Mouse (Mus musculus): ENCODE data around the gene Fev.

Fev gene

DNA sequence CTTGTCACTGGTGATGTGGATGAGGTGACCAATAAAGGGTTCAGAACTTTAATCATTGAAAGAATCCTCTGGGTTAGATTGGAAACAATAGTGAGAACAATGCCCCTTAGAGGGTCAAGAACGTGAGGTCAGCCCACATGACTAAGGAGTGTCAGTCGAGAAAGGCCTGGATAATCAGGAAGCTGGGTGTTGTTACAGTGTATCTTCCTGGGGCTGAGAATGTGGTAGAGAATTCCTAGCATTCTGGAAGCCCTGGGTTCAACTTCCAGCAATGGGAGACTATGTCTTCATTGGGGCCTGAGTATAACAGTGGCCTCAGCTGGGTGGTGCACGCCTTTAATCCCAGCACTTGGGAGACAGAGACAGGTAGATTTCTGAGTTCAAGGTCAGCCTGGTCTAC lies 8.0 kb downstream of the Fev start:
- DNase-seq: no peak

- no peak for DNase-seq
Measured at GRCm38 (mm10) chr1:74872218-74872617, 13.0 kb downstream of the Fev start.

GRCm38 (mm10) chr1:74861783-74862182 lies 23.4 kb downstream of the Fev start:
- DNase-seq: no peak

GRCm38 (mm10) chr1:74859223-74859984 lies 25.8 kb downstream of the Fev start:
- peak; percentile 25 for DNase-seq

DNA sequence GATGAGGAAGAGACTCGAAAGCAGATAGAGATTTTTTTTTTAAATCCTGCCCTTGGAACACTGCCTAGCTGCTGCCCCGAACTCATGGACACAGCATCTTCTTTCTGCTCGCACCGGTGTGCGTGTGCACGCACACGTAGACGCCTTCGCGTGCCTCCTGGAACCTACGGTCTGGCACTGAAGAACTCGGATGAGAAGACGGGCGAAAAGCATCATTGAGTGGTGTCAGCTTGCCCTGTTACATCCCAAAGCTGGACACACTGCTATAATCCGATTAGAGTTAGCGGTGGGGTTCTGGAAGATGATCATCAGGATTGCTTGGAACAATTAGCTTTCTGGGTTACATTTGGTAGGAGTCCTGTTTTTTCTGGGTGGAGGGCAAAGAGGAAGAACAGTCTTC lies 26.4 kb downstream of the Fev start:
- no peak for DNase-seq

GRCm38 (mm10) chr1:74858171-74858719 lies 27.0 kb downstream of the Fev start:
- peak; percentile 97 for DNase-seq

GRCm38 (mm10) chr1:74857677-74858076 lies 27.5 kb downstream of the Fev start:
- peak; percentile 35 for DNase-seq

- DNase-seq: peak; percentile 30
Measured at GRCm38 (mm10) chr1:74857201-74857600, 28.0 kb downstream of the Fev start.

- DNase-seq: peak; percentile 33
Measured at GRCm38 (mm10) chr1:74856791-74857190, 28.4 kb downstream of the Fev start.

GRCm38 (mm10) chr1:74856439-74856720 lies 28.8 kb downstream of the Fev start:
- DNase-seq: peak; percentile 34

DNA sequence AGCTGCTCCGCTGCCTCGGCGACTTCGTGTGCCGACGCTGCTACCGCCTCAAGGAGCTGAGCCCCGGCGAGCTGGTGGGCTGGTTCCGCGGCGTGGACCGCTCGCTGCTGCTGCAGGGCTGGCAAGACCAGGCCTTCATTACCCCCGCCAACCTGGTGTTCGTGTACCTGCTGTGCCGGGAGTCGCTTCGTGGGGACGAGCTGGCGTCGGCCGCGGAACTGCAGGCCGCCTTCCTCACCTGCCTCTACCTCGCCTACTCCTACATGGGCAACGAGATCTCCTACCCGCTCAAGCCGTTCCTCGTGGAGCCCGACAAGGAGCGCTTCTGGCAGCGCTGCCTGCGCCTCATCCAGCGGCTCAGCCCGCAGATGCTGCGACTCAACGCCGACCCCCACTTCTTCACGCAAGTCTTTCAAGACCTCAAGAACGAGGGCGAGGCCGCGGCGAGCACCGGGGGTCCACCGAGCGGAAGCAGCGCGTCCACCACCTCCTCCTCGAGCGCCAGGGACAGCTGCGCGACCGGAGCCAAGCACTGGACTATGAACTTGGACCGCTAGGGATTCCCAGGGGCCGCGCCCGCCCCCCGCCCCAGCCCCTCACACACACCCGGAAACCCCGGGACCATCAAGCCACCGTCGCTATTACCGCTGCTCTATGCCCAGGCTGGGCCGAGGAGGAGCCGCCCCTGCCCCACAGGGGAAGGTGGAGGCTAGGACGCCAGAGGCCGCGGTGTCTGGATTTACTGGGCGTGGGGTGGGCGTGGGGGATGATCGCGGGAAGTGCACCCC lies 29.4 kb downstream of the Fev start:
- peak; percentile 53 for DNase-seq

- no peak for DNase-seq
Measured at GRCm38 (mm10) chr1:74855156-74855555, 30.1 kb downstream of the Fev start.

DNA sequence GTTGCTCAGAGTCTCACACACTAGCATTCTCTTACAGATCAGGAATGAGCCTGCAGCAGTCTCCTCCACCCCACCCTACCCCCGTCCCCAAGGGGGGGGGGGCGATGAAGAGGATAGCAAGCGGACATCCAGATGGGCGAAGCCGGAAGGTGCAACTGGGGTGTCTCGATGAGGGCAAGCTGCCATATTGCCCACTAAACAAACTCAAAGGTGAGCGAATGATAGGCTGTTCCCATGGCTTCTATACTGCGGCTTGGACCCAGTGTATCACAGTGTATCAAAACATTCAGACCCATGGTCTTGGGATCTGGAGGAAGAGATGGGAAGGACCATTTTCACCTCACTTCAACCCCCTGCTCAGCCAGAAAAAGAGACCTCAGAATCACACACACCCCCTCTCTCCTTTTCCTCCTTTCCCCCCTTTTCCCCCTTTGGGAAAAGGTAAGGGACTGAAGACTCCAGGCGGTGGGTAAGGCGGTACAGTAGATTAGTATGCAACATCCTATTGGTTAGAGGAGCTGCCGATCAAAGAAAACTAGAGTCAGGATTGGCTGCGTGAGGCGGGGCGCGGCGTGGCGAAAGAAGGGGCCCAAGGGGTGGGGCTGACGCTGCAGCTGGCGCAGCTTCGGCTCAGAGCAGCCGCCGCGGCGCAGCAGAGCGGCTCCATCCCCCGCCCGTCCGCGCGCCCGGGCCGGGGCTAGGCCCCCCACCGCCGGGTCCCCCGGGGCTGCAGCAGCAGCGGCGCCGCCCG lies 30.7 kb downstream of the Fev start, which contains the start of gene Cdk5r2:
Gene Cdk5r2, plus strand, starts transcription at position 629 of the 751 bp plus-strand sequence.
- peak; percentile 98 for DNase-seq

- DNase-seq: no peak
Measured at GRCm38 (mm10) chr1:74851001-74851775, 34.0 kb downstream of the Fev start.

DNA sequence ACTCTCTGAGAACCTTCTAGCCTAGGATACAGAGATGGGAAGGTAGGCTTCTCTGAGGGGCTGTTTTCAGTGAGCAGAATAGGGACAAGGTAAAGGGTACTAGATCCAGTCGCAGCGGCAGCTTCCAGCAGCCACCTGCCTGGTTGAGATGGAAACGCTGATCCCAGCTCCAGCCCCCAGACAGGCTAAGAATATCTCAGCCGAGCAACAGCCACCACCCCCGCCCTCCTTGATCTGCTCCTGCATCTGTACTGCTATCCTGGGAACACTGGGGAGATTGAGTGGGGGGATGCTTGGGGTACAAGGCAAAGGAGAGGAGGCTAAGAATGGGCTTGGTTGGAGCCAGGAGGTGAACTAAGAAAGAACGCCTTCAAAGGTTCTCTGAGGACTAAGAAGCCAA lies 35.0 kb downstream of the Fev start:
- DNase-seq: no peak

DNA sequence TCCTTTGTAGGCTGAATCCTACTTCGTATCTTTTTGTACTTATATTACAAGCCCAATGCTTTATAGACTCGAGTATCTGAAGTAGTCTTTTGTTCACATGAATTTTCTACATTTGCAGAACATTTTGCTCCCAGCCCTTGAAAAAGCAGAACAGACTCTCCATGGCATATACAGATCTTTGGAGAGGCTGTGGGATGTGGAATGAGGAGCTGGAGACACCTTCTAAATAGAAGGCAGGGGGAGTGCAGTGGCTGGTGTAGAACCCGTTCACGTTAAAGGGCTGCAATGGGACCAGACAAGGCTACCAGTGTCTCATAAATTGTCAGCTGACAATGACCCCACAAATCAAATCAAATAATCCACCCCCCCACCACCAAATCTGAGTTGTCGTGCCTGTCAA lies 36.3 kb downstream of the Fev start:
- DNase-seq: no peak

DNA sequence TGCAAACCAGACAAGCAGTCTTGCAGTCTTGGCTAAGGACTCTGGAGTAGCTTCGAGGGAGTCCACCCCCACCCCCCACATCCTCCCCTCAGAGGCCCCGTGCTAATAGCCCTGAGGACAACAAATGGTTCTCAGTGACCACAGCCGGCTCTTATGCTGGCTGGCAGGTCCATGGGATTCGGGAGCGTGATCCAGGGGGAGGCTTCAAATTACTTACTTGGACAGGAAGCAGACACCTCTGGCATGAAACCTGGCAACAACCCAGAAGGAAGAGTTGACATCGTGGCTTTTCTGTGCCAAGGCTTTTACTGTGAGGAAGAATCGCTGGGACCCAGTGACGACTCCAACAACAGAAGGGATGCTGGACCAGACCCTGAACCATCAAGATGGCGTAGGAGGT lies 38.9 kb downstream of the Fev start:
- DNase-seq: no peak

DNA sequence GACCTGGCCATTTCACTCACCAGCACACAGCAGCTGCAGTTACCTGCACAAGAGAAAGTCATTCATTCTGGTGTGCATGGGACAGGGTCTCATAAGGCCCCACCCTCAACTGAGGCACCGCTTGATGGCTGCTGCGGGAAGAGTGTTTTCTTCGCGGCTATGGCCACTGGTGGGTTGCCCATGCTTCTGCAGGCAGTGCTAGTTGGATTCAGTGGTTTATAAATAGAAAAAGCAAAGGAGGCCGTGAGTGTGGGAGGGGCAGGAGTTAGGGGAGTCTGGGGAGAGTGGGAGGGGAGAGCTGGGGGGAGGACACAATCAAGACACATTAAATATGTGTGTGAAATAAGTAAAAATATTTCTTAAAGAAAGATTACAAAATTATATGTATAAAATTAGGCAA lies 42.1 kb downstream of the Fev start:
- no peak for DNase-seq

GRCm38 (mm10) chr1:74833255-74833654 lies 52.0 kb downstream of the Fev start:
- no peak for DNase-seq
